Mouse (Mus musculus) lung, postnatal 0 days (tissue): ENCODE results near the gene Trmt5. TPM values are rescaled to one million over a fixed set of nuclear protein-coding genes. Genes with fewer than 3 reads are reported as not detected.

Experiments used
- ATAC-seq: fragments of 200-750 bp; cut with Nextera tagmentation; 2 replicates; pipeline ENCODE4 v1.8.0; 2017; ENCODE audit warnings: moderate library complexity
- DNase-seq: peaks from one replicate; pipeline ENCODE4 v3.0.0-alpha.2; 2016; ENCODE audit warnings: low spot score
- H3K27ac ChIP-seq: fragments of 300-500 bp; sonication (generic); 2 replicates; pipeline ENCODE4 v1.5.1; 2014; ENCODE audit warnings: antibody characterized with exemption, mild to moderate bottlenecking, low read length, mixed read lengths
- H3K27me3 ChIP-seq: fragments of 300-500 bp; sonication (generic); replicated peaks from 2 replicates; pipeline ENCODE4 v1.6.1; 2014; ENCODE audit warnings: low read length, mixed read lengths; ENCODE audit not compliant: insufficient read depth
- H3K36me3 ChIP-seq: fragments of 300-500 bp; sonication (generic); 2 replicates; pipeline ENCODE4 v1.6.1; 2014; ENCODE audit warnings: low read length, mixed read lengths; ENCODE audit not compliant: insufficient read depth
- H3K4me1 ChIP-seq: fragments of 300-500 bp; sonication (generic); 2 replicates; pipeline ENCODE4 v1.6.1; 2014; ENCODE audit warnings: antibody characterized with exemption, low read depth, low read length, mixed read lengths; ENCODE audit not compliant: insufficient read depth
- H3K4me2 ChIP-seq: fragments of 300-500 bp; sonication (generic); replicated peaks from 2 replicates; pipeline ENCODE4 v1.6.1; 2014; ENCODE audit warnings: low read depth, mild to moderate bottlenecking, low read length, moderate library complexity, mixed read lengths
- H3K4me3 ChIP-seq: fragments of 300-500 bp; sonication (generic); 2 replicates; pipeline ENCODE4 v1.5.1; 2014; ENCODE audit warnings: low read depth, low read length
- H3K9ac ChIP-seq: fragments of 300-500 bp; sonication (generic); replicated peaks from 2 replicates; pipeline ENCODE4 v1.6.1; 2014; ENCODE audit warnings: low read depth, mild to moderate bottlenecking
- H3K9me3 ChIP-seq: fragments of 300-500 bp; sonication (generic); 2 replicates; pipeline ENCODE4 v1.6.1; 2016; ENCODE audit warnings: low read length, mixed read lengths
- CTCF ChIP-seq: IDR thresholded peaks from 2 replicates; pipeline ENCODE4 v1.5.1; 2016; ENCODE audit warnings: antibody characterized with exemption, mild to moderate bottlenecking
- EP300 ChIP-seq: IDR thresholded peaks from 2 replicates; pipeline ENCODE4 v1.6.1; 2016; ENCODE audit warnings: antibody characterized with exemption, mild to moderate bottlenecking, control low read depth
- WGBS: fragments of 180-500 bp; shearing (Covaris S2); extraction: QIAGEN DNeasy Blood & Tissue Kit; methylation state at CpG from one replicate; pipeline ENCODE4 v1.1.7; 2014; 5-methylcytosine and 5-hydroxymethylcytosine counted together
- polyA plus RNA-seq: library from polyadenylated mRNA; unstranded; fragments of >200 nt; fragmentation: Nextera tagmentation; extraction: Ambion mirVana; gene quantifications from 2 replicates; pipeline ENCODE4 v1.2.1, GENCODE M21; 2015

Trmt5 gene
- polyA plus RNA-seq, 1 experiment from 2014 or later: 9.0 TPM

DNA sequence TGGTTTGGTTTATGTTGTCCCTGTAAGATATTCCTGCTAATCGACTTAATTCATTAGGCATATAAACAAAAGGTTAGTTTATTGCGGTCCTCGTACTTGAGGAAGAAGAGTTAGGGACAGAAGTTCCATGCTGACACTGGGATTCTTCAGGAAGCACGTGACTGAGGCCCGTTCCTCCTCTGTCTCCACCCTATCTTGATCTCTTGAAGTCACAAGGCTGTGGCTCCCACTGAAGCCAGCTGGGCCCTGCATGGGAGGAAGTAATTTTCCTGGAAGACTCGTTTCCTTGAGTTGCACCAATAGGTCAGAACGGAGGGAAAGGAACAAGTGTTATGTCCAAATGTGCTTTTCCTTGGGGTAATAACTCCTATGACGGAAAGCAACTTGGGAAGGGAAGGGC lies 1.1 kb upstream of the Trmt5 start:
- Histone ChIP-seq H3K4me2 (peak overlapping the region; percentile 90; the same call in 1 of the 2 replicates), H3K9ac (no peak overlapping the region), H3K36me3 (no peaks in the 10 kb centered on the region), H3K27ac (0 out of 2 replicates have a peak overlapping the region, but pooled peaks have one; percentile 83), H3K27me3 (no peaks in the 10 kb centered on the region), H3K4me3 (peak overlapping the region; percentile 59; the same call in 1 of the 2 replicates), H3K4me1 (peaks cover 6% of the 10 kb centered on the region; the same call in 1 of the 2 replicates), H3K9me3 (no peaks in the 10 kb centered on the region)
- TF ChIP-seq CTCF (no peak), EP300 (no peak)
- ATAC-seq: no peak
- WGBS: 42% methylated on average over 8 of the region's 8 CpGs
- DNase-seq: peak; percentile 52

DNA sequence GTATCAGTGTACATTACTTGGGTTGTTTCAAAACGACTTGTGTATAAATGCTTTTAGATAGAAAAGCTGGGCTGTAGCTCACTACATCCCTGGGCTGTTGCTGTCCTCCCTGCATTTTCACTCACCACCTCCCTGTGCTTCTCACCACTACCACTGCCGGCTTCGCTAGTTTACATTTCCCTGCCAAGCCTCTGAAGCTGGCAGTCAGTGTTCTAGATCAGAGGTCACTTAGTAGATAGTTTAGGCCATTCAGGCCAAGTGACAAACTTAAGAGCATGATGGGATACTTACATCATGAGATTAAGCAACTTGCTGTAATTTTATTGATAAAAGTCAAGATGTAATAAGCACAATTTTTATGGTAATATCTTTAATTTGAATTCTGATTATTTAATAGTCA lies 11.6 kb downstream of the Trmt5 start:
- H3K9ac ChIP-seq: no peak overlapping the region
- ATAC-seq: no peak
- no peak for DNase-seq
- H3K36me3 ChIP-seq: no peaks in the 10 kb centered on the region; the same call in 1 of the 2 replicates
- no peak overlapping the region for H3K4me3 ChIP-seq
- TF ChIP-seq EP300 (no peak), CTCF (no peak)
- no peak overlapping the region for H3K4me2 ChIP-seq
- no peaks in the 10 kb centered on the region for H3K4me1 ChIP-seq
- no peaks in the 10 kb centered on the region for H3K27me3 ChIP-seq
- H3K27ac ChIP-seq: no peak overlapping the region
- peaks cover 2% of the 10 kb centered on the region; the same call in 1 of the 2 replicates for H3K9me3 ChIP-seq
- 79% methylated on average over 3 of the region's 3 CpGs for WGBS

DNA sequence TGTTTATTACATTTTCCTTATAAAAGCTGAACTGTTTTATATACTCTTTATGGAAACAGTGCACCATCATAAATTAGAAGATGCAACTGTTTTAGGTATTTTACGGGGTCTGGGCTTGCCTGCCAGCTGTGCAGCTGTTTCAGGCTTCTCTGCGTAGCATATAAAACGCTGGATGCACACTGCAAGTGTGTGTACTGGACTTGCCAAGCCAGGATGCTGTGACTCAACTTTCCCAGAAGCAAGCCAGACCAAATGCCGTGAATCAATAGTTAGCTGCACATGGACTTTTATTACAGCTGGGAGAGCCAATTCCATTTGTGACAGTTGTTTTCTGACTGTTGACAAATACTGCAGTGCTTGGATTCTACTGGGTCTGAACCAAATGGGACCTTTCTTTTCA lies 16.6 kb downstream of the Trmt5 start:
- TF ChIP-seq CTCF (no peak), EP300 (no peak)
- Histone ChIP-seq H3K4me1 (no peaks in the 10 kb centered on the region), H3K9ac (no peak overlapping the region), H3K4me2 (no peak overlapping the region), H3K27ac (no peak overlapping the region), H3K9me3 (no peaks in the 10 kb centered on the region), H3K4me3 (no peak overlapping the region), H3K36me3 (no peaks in the 10 kb centered on the region), H3K27me3 (no peaks in the 10 kb centered on the region)
- no peak for DNase-seq
- ATAC-seq: no peak
- 79% methylated on average over 4 of the region's 4 CpGs for WGBS

DNA sequence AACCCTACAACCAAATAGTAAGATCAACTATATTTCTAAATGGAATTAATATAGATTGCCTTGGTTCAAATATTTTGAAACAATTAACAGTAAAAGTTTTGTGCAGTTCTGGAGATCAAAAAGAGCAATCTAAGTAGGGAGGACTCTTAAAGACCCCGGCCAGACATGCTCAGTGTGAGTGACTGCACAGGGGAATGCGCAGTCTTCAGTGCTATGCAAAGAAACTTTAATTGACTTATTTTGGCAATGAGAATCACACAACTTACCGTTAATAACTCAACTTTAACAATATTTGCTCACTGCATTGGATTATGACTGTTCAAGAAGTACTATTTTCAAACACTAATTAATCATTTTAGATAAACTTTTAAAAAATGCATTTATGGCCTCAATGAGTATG lies 17.0 kb downstream of the Trmt5 start:
- H3K4me3 ChIP-seq: no peak overlapping the region
- 86% methylated on average over 3 of the region's 3 CpGs for WGBS

DNA sequence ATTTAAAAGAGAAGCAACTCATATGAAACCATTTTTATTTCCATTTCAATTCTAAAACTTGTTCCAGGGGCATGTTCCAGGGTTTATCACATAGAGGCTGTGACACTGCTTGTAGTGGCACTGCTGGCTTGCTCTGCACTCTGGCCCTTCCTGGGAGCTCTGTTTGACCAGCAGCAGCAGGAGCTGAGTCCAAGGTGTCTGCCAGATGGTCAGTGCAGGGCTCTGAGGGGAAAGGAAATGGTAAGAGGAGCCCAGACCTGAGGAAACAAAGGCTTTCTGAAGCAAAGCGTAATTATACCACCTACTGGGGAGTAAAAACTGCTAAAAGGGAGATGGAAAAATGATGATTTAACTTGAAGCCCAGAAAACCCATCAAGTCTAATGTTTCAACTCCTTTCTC lies 18.0 kb downstream of the Trmt5 start:
- Histone ChIP-seq H3K9ac (no peak overlapping the region), H3K4me1 (no peaks in the 10 kb centered on the region), H3K9me3 (no peaks in the 10 kb centered on the region), H3K27ac (no peak overlapping the region), H3K4me2 (no peak overlapping the region), H3K4me3 (no peak overlapping the region), H3K36me3 (no peaks in the 10 kb centered on the region), H3K27me3 (no peaks in the 10 kb centered on the region)
- DNase-seq (no peak), ATAC-seq (no peak)
- WGBS: 93% methylated on average over 1 of the region's 1 CpGs
- no peak for TF ChIP-seq EP300
- no peak for TF ChIP-seq CTCF

More for the DNA sequence above, 17.0 kb downstream of the Trmt5 start:
- no peaks in the 10 kb centered on the region for H3K9me3 ChIP-seq
- TF ChIP-seq CTCF (no peak), EP300 (no peak)
- no peaks in the 10 kb centered on the region for H3K4me1 ChIP-seq
- no peak for DNase-seq
- H3K9ac ChIP-seq: no peak overlapping the region
- H3K27ac ChIP-seq: no peak overlapping the region
- H3K36me3 ChIP-seq: no peaks in the 10 kb centered on the region
- H3K4me2 ChIP-seq: no peak overlapping the region
- no peak for ATAC-seq
- H3K27me3 ChIP-seq: no peaks in the 10 kb centered on the region

DNA sequence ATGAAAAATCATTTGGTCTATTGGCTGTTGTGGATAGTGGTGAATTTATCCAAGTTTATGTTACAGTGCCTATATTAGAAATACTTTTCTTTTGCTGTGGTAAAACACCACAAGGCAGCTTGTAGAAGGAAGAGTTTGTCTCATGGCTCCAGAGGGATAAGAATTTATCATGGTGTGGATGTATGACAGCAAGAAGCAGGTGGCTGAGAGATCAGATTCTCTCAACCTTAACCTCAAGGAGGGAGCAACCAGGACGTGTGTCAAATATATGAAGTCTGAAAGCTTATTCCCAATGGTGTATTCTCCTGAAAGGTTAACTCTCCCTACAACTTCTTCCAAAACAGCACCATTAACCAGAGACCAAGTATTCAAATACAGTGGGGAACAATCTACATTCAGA lies 19.9 kb downstream of the Trmt5 start:
- ATAC-seq (no peak), DNase-seq (no peak)
- Histone ChIP-seq H3K9me3 (no peaks in the 10 kb centered on the region), H3K36me3 (no peaks in the 10 kb centered on the region), H3K4me2 (no peak overlapping the region), H3K9ac (no peak overlapping the region), H3K4me1 (no peaks in the 10 kb centered on the region), H3K27me3 (no peaks in the 10 kb centered on the region), H3K4me3 (no peak overlapping the region), H3K27ac (no peak overlapping the region)
- 83% methylated on average over 1 of the region's 1 CpGs for WGBS
- TF ChIP-seq EP300 (no peak), CTCF (no peak)
